Mouse (Mus musculus) retina, embryonic 14.5 days (tissue): ENCODE measurements around the gene Hoxa10.
A peak's percentile ranks its signal among the peaks of the same experiment; 100 is the strongest.

ENCODE experiments used
- DNase-seq: peaks from one replicate; pipeline ENCODE4 v3.0.0-alpha.2; 2015; ENCODE audit warnings: low spot score

The Hoxa10 gene

GRCm38 (mm10) chr6:52240389-52241000 lies at the start of gene Hoxa10:
TSS of gene Hoxa10 (minus strand) at chr6:52240854.
- peak; percentile 91 for DNase-seq

GRCm38 (mm10) chr6:52290186-52290585 lies 49.5 kb upstream of the Hoxa10 start:
- DNase-seq: no peak

- DNase-seq: no peak
These were observed 43.2 kb upstream of the Hoxa10 start for GRCm38 (mm10) chr6:52283896-52284295.

GRCm38 (mm10) chr6:52281084-52281483 lies 40.4 kb upstream of the Hoxa10 start:
- DNase-seq: no peak

- no peak for DNase-seq
These were observed 36.3 kb upstream of the Hoxa10 start for GRCm38 (mm10) chr6:52276920-52277319.

GRCm38 (mm10) chr6:52276382-52276781 lies 35.7 kb upstream of the Hoxa10 start:
- DNase-seq: no peak

- DNase-seq: no peak
These were observed 35.1 kb upstream of the Hoxa10 start for GRCm38 (mm10) chr6:52275563-52276280.

GRCm38 (mm10) chr6:52274576-52274975 lies 33.9 kb upstream of the Hoxa10 start:
- no peak for DNase-seq

- no peak for DNase-seq
These were observed 33.1 kb upstream of the Hoxa10 start for GRCm38 (mm10) chr6:52273656-52274280.

- no peak for DNase-seq
These were observed 32.4 kb upstream of the Hoxa10 start for GRCm38 (mm10) chr6:52272766-52273655.

GRCm38 (mm10) chr6:52270494-52271480 lies 30.1 kb upstream of the Hoxa10 start:
- DNase-seq: peak; percentile 87

GRCm38 (mm10) chr6:52268756-52269155 lies 28.1 kb upstream of the Hoxa10 start:
- DNase-seq: no peak

GRCm38 (mm10) chr6:52268341-52268740 lies 27.7 kb upstream of the Hoxa10 start:
- DNase-seq: no peak

GRCm38 (mm10) chr6:52267691-52268090 lies 27.0 kb upstream of the Hoxa10 start:
- DNase-seq: peak; percentile 24

- no peak for DNase-seq
These were observed 26.6 kb upstream of the Hoxa10 start for GRCm38 (mm10) chr6:52267221-52267620.

- peak; percentile 19 for DNase-seq
These were observed 26.0 kb upstream of the Hoxa10 start for GRCm38 (mm10) chr6:52266666-52266985.

- DNase-seq: peak; percentile 39
These were observed 25.4 kb upstream of the Hoxa10 start for GRCm38 (mm10) chr6:52265913-52266665.

- no peak for DNase-seq
These were observed 24.8 kb upstream of the Hoxa10 start for GRCm38 (mm10) chr6:52265306-52265912.

GRCm38 (mm10) chr6:52264106-52264790 lies 23.6 kb upstream of the Hoxa10 start:
- DNase-seq: no peak

- no peak for DNase-seq
These were observed 22.6 kb upstream of the Hoxa10 start for GRCm38 (mm10) chr6:52263321-52263585.
